Mouse (Mus musculus) fat pad, adult 2 months (tissue): ENCODE measurements around the gene S100a13.

Source experiments
- DNase-seq: peaks from one replicate; pipeline ENCODE4 v3.0.0-alpha.2; 2011; ENCODE audit warnings: low read depth, low spot score; ENCODE audit errors: extremely low read depth

The S100a13 gene

DNA sequence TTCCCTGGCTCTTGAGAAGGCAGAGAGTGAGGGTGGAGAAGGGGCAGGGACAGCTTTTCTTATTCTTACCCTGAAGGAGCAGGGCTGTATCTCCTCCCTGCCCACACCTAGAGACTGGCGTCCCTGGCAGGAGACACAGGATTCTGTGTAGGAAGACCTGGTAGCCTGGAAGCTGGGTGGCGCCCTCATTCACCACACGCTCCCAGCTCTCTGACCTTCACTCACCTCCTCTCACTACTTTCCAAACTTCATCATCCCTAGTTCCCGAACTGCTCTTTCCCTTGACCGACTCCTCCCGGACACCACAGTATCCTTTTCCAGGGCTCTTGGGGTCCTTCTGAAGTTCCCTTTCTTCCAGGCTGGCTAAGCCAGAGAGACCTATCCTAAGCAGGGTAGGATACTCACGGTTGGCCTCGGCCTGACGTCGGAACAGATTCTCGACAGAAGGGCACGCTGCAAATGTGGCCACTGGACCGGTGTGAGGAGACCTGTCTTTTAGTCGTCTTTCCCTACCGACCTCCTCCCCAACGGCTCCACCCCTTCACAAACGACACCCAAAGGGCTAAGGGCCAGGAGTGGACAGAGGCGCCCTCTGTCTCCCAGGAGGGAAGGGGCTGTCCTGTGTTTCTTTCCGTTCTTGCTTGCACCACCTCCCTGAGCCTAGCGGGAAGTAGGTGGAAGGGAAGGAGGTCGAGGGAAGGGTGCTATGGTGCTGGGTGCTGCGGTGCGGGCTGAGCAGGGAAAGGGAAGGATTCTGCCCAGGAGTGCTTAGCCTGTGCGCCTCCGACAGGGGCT lies at the start of gene S100a13, which contains the start of gene S100a1:
Gene S100a13, plus strand, starts transcription at position 640 of the 795 bp plus-strand sequence.
Gene S100a1, minus strand, starts transcription at position 597 of the 795 bp plus-strand sequence.
- DNase-seq = no peak

DNA sequence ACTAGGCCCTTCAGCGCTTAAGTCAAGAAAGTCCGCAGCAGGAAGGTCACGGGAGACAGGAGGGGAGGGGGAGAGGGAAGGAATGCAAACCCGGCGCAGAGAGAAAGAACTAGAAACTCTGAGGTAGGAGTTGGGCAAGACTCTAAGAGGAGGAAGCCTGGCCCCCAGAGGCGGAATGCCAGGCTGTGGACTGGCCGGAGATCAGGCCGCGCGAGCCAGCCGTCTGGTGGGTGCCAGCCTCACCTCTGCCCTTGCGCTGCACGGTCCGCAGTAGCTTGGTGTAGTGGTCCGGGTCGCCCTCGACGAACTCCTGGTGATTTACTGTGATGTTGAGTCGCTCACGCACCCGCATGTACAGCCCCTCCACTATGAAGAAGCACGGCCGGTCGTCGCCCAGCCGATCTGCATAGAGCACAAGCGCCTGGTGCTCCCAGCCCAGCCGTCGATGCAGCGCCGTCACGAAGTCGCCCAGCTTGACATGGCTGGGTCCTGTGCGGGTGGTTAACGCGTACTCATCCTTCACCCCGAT lies 49.6 kb upstream of the S100a13 start:
- no peak for DNase-seq

DNA sequence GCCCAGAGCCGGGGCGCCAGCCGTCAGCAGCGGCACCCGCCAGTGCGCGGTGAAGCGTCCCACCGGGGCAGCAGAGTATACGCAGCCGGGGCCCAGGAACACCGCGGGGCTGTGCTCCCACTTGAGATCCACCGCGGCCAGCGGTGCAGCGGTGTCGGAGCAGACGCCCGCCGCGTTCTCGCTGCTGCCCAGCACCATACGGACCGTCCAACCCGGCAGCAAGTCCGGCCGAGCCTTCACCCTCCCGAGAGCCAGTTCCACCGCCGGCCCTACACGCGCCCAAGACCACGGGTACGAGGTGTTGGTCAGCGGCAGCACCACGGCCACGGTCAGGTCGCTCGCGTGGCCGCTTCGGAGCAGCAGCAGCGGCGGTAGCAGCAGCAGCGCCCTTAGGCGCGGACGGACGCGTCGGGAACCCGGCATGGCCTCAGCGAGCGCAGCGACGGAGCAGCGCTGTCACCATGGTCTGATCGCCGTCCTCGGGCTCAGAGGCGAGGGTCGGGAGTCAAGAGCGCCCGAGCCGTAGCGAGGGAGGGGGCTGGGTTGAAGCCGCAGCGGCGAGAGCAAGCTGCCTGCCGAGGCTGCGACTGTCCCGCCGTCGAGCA lies 49.1 kb upstream of the S100a13 start:
- no peak for DNase-seq

DNA sequence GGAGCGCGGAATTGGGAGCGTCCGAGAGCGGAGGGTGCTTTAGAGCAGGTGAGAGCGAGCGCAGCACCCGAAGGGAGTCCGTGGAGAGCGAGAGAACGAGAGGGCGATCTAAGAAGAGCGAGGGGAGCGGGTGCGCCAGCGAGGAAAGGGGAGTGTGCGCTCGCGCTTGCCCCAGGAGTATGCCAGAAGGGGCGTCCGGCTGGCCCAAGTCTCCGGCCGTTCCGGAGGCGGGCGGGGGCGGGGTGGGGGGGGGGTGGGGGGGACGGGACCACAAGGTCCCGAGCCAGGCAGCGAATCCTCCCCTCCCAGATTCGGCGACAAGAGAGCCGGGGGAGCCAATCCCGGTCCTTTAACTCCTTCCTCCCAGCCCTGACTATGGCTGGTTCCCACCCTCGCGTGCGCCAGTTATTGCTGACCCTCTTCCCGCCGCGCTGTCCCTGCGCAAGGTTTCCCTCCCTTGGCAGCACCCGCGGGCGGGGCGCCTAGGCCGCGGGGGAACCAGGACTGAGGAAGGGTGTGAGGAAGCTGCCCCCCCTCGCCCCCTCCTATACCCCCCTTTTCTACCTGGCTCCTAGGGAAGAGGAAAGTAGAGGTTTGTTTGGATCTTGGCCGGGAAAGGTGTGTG lies 48.4 kb upstream of the S100a13 start, which contains the start of gene Npr1:
Gene Npr1, minus strand, starts transcription at position 181 of the 625 bp plus-strand sequence.
- no peak for DNase-seq

DNA sequence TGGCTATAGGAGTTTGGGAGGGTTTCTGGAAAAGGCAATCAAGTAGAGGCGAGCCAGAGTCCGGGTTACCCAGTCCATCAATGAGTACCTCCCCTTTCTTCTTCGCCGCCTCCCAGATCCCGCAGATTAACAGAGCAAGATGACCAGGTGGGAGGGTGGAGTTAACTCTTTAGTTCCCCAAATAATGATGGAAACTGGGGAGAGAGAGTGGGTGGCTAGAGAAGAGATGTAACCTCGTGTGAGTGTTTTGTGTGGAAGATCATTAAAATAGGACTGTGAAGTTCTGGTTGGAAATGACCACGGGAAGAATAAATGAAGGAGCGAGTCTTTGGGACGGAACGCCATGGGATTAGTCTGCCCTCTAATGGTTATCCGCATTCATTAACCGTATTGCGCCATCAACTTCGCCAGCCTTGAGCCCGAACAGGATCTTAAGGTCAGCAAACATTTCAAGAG lies 47.9 kb upstream of the S100a13 start:
- no peak for DNase-seq

- DNase-seq = no peak
These were observed 46.5 kb upstream of the S100a13 start for GRCm38 (mm10) chr3:90467618-90468300.

DNA sequence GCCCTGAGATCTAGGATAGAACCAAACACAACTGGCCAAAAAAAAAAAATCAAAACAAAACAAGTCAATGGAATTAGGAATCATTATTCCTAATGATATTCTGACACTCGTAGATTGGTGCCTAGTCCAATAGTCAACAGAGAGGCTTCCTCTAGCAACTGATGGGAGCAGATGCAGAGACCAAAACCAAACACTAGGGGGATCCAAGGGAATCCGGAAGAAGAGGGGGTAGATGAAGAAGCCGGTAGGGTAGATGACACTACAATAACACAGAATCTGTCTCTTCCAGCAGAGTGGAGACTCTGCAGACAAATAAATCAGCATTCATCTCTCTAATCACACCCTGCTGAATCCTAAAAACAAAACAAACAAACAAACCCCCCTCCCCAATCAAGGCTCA lies 42.0 kb upstream of the S100a13 start:
- no peak for DNase-seq

GRCm38 (mm10) chr3:90475151-90475830 lies 38.9 kb upstream of the S100a13 start:
- no peak for DNase-seq

DNA sequence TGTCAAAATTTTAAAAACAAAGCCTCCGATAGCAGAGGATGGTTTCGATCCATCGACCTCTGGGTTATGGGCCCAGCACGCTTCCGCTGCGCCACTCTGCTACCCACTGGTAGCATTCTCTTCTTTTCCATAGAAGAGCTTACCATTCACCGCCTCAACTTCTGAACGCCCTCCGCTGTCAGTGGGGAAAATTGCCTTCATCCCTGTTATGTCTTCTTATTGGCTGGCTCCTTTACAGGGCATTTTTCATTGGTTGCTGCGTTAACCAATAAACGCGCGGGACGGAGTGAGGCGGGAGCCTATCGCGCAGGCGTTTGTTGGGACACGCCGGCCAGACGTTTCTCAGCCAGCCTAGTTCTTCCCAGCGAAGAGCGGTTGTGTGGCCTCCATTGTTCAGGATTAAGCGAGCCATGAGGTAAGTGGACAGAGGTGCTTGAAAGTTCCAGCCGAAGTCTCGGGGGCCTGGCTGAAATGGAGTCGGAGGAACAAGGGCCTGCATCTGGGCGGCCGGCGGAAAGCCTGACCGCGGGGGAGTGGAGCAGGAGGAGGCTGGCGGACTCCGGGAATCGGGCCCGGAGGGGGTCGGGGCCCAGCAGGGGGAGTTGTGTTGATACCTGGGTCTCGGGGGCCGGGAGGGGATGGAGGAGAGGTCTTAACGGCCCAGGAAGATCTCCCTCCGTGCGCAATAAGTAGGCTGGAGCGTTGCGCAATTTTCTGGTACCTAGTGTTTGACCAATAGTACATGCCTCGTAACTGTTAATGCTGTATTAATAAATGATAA lies 38.2 kb upstream of the S100a13 start, which contains the start of gene Ilf2:
Gene Ilf2, plus strand, starts transcription at position 296 of the 781 bp plus-strand sequence.
- DNase-seq = peak; percentile 85

DNA sequence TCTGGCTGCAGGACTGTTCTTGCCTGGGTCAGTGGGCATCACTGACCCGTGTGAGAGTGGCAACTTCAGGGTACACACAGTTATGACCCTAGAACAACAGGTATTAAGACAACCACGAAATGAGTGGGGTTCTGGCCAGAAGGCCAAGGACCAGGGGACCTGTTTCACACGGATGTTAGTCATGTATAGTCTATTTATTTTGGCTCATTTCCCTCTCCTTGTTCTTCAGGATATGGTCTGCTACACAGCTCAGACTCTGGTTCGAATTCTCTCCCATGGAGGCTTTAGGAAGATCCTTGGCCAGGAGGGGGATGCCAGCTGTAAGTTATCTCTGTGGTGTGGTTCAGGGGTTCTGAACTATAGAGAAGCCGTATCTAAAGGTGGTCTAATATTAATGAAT lies 27.2 kb upstream of the S100a13 start:
- no peak for DNase-seq

DNA sequence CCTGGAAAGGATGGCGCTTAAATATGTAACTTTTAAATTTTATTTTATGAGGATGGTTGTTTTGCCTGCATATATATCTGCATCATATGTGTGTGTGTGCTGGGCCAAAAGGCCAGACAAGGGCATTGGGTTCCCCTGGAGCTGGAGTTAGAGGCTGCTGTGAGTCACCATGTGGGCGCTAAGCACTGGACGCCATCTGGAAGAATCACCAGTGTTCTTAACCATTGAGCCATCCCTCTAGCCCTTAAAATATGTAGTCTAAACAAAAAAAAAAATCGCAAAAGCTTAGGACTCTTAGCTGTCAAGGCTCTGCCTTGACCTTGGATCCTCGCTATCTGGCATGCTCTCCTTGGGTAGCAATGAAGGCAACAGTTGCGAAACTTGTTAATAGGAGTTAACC lies 25.7 kb upstream of the S100a13 start:
- DNase-seq = no peak

DNA sequence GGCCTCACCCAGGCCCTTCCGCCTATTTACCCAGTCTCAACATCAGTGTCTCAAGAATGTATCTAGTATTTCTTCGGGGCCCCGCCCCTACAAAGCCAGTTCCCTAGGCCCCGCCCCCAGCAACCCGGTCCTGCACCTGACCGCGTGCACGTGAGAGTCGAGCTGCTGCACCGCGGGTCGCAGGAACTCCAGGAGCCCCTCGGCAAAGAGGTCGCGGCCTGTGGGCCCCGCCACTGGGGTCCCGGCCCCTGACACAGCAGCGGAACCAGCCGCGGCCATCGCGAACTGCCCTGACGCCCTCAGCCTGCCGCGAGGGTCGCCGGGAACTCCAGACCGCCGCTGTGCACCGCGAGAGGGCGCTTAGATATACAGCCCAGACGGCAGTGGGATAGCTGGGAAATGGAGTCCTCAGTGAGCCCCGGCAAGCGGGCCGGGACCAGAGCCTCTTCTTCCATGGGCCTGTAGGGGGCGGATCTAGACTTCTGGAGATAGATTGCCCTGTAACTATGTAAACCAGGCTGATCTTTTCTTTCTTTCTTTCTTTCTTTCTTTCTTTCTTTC lies 23.5 kb upstream of the S100a13 start, which contains the start of gene Snapin:
Gene Snapin, minus strand, starts transcription at position 338 of the 561 bp plus-strand sequence.
- DNase-seq = no peak

GRCm38 (mm10) chr3:90491350-90491749 lies 22.9 kb upstream of the S100a13 start:
- DNase-seq = no peak

DNA sequence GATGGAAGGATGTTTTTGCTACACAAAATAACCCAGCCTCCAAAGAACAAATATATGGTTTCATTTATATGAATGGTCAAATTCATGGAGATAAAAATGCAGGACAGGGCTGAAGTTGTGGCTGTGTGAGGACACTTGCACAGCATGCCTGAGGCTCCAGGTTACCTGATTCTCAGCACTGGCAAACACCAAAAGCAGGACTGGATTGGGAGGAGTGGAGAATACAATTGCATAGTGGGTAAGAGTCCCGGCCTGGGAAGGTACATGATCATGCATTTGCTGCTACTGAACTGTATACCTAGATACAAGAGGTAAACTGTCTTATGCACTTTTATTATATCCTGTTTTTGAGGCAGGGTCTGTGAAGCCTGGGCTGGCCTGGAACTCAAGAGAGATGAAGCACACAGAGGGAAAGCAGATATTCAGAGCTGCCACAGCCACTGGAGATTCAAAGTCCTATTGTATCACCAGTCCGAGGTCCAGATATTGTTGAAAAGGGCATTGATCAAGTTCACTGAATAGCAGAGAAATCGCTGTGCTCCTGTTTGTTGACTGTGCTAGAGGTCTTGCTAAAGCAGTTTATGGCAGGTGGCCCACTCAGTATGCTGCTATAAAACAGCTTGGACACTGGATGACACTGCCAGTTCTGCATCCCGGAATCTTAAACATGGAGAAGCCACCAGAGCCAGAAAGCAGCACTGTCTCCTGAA lies 20.2 kb upstream of the S100a13 start:
- DNase-seq = no peak

- no peak for DNase-seq
These were observed 18.2 kb upstream of the S100a13 start for GRCm38 (mm10) chr3:90495850-90496525.

- DNase-seq = no peak
These were observed 16.6 kb upstream of the S100a13 start for GRCm38 (mm10) chr3:90497597-90497996.

GRCm38 (mm10) chr3:90503444-90503843 lies 10.8 kb upstream of the S100a13 start:
- no peak for DNase-seq

GRCm38 (mm10) chr3:90505216-90505615 lies 9.0 kb upstream of the S100a13 start:
- DNase-seq = no peak
